Mouse (Mus musculus): ENCODE results near the gene Npcd. TPM values are rescaled to one million over a fixed set of nuclear protein-coding genes. Genes with fewer than 3 reads are reported as not detected.

The Npcd gene
- polyA plus RNA-seq, 1 experiment, result not detected

GRCm38 (mm10) chr15:79785056-79785455 lies 49.0 kb downstream of the Npcd start:
- Histone ChIP-seq H3K4me3 (ENCODE audit: insufficient read depth, low read depth, low read length) (no peak overlapping the region), H3K27ac (ENCODE audit: insufficient read depth, low read depth, low read length) (no peak overlapping the region), H3K4me1 (ENCODE audit: control insufficient read depth, insufficient read depth, low read length) (no peaks in the 10 kb centered on the region), H3K27me3 (replicated peaks; ENCODE audit: control insufficient read depth, insufficient read depth, low read length) (no peaks in the 10 kb centered on the region), H3K36me3 (ENCODE audit: control insufficient read depth, insufficient read depth, low read length) (no peaks in the 10 kb centered on the region)
- no peak for DNase-seq
- TF ChIP-seq CTCF (conservative IDR thresholded peaks at IDR 0.05; ENCODE audit: insufficient read depth, insufficient read length, low read depth, low read length) (no peak), POLR2A (IDR thresholded peaks at IDR 0.05; ENCODE audit: low read depth, low read length) (no peak)
- WGBS, result 44% methylated on average over 1 of the region's 1 CpGs

GRCm38 (mm10) chr15:79777749-79778148 lies 56.3 kb downstream of the Npcd start, which contains the start of gene Dnal4:
Gene Dnal4 (minus strand): TSS chr15:79777849.
- peaks cover 5% of the 10 kb centered on the region for H3K4me1 ChIP-seq (ENCODE audit: control insufficient read depth, insufficient read depth, low read length)
- H3K27me3 ChIP-seq (replicated peaks; ENCODE audit: control insufficient read depth, insufficient read depth, low read length), result no peaks in the 10 kb centered on the region
- DNase-seq, result no peak
- no peak within 1 kb of the TSS for H3K27ac ChIP-seq (ENCODE audit: insufficient read depth, low read depth, low read length)
- no peaks in the 10 kb centered on the region for H3K36me3 ChIP-seq (ENCODE audit: control insufficient read depth, insufficient read depth, low read length)
- TF ChIP-seq CTCF (conservative IDR thresholded peaks at IDR 0.05; ENCODE audit: insufficient read depth, insufficient read length, low read depth, low read length), result no peak
- no peak for TF ChIP-seq POLR2A (IDR thresholded peaks at IDR 0.05; ENCODE audit: low read depth, low read length)
- H3K4me3 ChIP-seq (ENCODE audit: insufficient read depth, low read depth, low read length), result no peak within 1 kb of the TSS

GRCm38 (mm10) chr15:79775662-79776061 lies 58.4 kb downstream of the Npcd start:
- no peak for DNase-seq
- H3K4me3 ChIP-seq (ENCODE audit: insufficient read depth, low read depth, low read length), result no peak overlapping the region
- H3K27ac ChIP-seq (ENCODE audit: insufficient read depth, low read depth, low read length), result no peak overlapping the region
- no peaks in the 10 kb centered on the region for H3K27me3 ChIP-seq (replicated peaks; ENCODE audit: control insufficient read depth, insufficient read depth, low read length)
- TF ChIP-seq CTCF (conservative IDR thresholded peaks at IDR 0.05; ENCODE audit: insufficient read depth, insufficient read length, low read depth, low read length) (no peak), POLR2A (IDR thresholded peaks at IDR 0.05; ENCODE audit: low read depth, low read length) (no peak)
- H3K4me1 ChIP-seq (ENCODE audit: control insufficient read depth, insufficient read depth, low read length), result peaks cover 5% of the 10 kb centered on the region
- WGBS, result 62% methylated on average over 7 of the region's 7 CpGs
- no peaks in the 10 kb centered on the region for H3K36me3 ChIP-seq (ENCODE audit: control insufficient read depth, insufficient read depth, low read length)

- Histone ChIP-seq H3K4me3 (ENCODE audit: insufficient read depth, low read depth, low read length) (peak overlapping the region; percentile 91), H3K27me3 (replicated peaks; ENCODE audit: control insufficient read depth, insufficient read depth, low read length) (no peaks in the 10 kb centered on the region), H3K36me3 (ENCODE audit: control insufficient read depth, insufficient read depth, low read length) (no peaks in the 10 kb centered on the region), H3K4me1 (ENCODE audit: control insufficient read depth, insufficient read depth, low read length) (peaks cover 5% of the 10 kb centered on the region), H3K27ac (ENCODE audit: insufficient read depth, low read depth, low read length) (peak overlapping the region; percentile 34)
- DNase-seq, result peak; percentile 99
- WGBS, result under 1% methylated on average over 50 of the region's 50 CpGs
- TF ChIP-seq POLR2A (IDR thresholded peaks at IDR 0.05; ENCODE audit: low read depth, low read length) (peak; percentile 18), CTCF (conservative IDR thresholded peaks at IDR 0.05; ENCODE audit: insufficient read depth, insufficient read length, low read depth, low read length) (no peak)
These were observed 59.7 kb downstream of the Npcd start for GRCm38 (mm10) chr15:79774117-79775027.

GRCm38 (mm10) chr15:79770629-79771240 lies 63.3 kb downstream of the Npcd start:
- no peak for DNase-seq
- Histone ChIP-seq H3K4me3 (ENCODE audit: insufficient read depth, low read depth, low read length) (no peak overlapping the region), H3K27ac (ENCODE audit: insufficient read depth, low read depth, low read length) (no peak overlapping the region), H3K4me1 (ENCODE audit: control insufficient read depth, insufficient read depth, low read length) (peaks cover 11% of the 10 kb centered on the region), H3K36me3 (ENCODE audit: control insufficient read depth, insufficient read depth, low read length) (no peaks in the 10 kb centered on the region), H3K27me3 (replicated peaks; ENCODE audit: control insufficient read depth, insufficient read depth, low read length) (no peaks in the 10 kb centered on the region)
- TF ChIP-seq CTCF (conservative IDR thresholded peaks at IDR 0.05; ENCODE audit: insufficient read depth, insufficient read length, low read depth, low read length) (no peak), POLR2A (IDR thresholded peaks at IDR 0.05; ENCODE audit: low read depth, low read length) (no peak)
- 45% methylated on average over 21 of the region's 21 CpGs for WGBS

- H3K4me1 ChIP-seq (ENCODE audit: control insufficient read depth, insufficient read depth, low read length), result peaks cover 7% of the 10 kb centered on the region
- H3K4me3 ChIP-seq (ENCODE audit: insufficient read depth, low read depth, low read length), result no peak overlapping the region
- no peaks in the 10 kb centered on the region for H3K27me3 ChIP-seq (replicated peaks; ENCODE audit: control insufficient read depth, insufficient read depth, low read length)
- 52% methylated on average over 6 of the region's 6 CpGs for WGBS
- DNase-seq, result peak; percentile 13
- no peak for TF ChIP-seq POLR2A (IDR thresholded peaks at IDR 0.05; ENCODE audit: low read depth, low read length)
- no peak for TF ChIP-seq CTCF (conservative IDR thresholded peaks at IDR 0.05; ENCODE audit: insufficient read depth, insufficient read length, low read depth, low read length)
- no peaks in the 10 kb centered on the region for H3K36me3 ChIP-seq (ENCODE audit: control insufficient read depth, insufficient read depth, low read length)
- no peak overlapping the region for H3K27ac ChIP-seq (ENCODE audit: insufficient read depth, low read depth, low read length)
These were observed 65.7 kb downstream of the Npcd start for GRCm38 (mm10) chr15:79768302-79768701.
